Mouse (Mus musculus) central nervous system, embryonic 11.5 days (tissue): ENCODE data around the gene Stub1. TPM values are rescaled to one million over a fixed set of nuclear protein-coding genes. Genes with fewer than 3 reads are reported as not detected.

Source experiments
- polyA plus RNA-seq: library from polyadenylated mRNA; depleted of rRNA; stranded (reverse); fragments of >200 nt; gene quantifications from 2 replicates; pipeline ENCODE4 v1.2.3, GENCODE M21; 2012; rRNA removed

Stub1 gene
- polyA plus RNA-seq = 262 and 275 TPM in 2 replicates

DNA sequence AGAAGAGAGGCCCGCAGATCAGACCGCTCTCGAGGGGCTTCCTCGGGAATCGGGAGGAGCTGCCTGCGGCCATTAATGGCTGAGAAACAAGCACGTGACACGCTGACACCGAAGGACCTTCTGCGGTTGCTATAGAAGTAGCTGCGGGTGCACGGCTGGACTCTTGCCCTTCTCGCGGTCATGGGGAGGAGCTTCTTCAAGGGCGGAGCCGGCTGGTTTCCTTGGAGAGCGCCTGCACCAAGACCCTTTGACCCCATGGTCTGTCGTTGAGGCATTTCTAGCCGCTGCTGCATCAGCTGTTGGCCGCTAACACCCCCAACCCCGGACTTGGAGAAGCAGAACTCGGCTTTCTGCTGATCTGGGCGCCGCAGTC lies at the start of gene Stub1:
Gene Stub1, minus strand, starts transcription at position 114 of the 373 bp plus-strand sequence.

DNA sequence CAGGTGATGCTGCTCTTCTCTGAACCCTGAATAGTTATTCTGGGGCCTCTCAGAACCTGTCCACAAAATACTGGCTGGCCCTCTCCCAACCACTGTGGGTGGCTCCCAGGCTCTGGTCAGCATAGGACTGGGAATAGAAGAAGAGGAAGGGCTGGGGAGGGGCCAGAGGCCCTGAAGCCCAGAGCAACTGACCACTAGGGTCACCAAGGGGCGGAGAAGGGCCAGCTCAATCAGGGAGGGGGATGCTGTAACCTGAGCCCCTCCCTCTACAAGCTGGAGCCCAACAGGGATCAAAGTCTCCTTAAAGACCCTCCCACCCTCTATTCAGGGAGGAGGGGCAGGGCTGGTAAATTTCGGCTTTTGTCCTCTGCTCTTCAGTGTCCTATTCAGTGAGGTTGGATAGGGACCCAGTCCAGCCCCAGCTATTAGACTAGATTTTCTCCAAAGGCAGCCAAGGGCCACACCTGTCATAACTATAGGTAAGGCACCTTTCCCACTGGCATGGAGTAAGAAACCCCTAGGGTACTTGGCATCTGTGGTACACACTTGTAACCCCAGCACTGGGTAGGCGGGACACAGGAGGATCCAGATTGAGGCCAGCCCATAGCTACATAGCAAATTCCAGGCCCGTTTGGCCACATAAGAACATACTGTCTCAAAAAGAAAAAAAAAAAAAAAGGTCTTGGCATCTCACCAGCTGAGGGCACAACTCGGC lies 47.1 kb upstream of the Stub1 start, which contains the start of gene Wfikkn1:
Gene Wfikkn1, minus strand, starts transcription at position 663 of the 715 bp plus-strand sequence.

DNA sequence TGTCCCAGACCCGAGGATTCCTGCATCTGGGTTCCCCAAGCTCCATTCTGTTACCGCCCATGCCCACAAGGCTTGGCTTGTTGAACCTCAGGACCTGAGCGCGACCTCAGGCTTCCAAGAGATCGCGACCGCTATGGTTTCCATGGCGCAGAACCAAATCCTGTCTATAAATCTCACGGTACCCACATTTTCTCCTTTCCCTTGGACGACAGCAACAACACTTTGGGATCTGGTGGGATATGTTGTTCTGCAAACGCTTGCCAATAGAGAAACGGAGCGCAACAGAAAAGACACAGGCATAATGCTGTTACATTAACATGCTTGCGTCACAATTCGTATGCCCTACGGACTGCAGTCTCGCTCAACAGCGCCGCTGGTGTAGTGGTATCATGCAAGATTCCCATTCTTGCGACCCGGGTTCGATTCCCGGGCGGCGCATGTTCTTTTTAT lies 41.5 kb upstream of the Stub1 start, which contains the start of gene Mettl26:
Gene Mettl26, plus strand, starts transcription at position 354 of the 450 bp plus-strand sequence.

DNA sequence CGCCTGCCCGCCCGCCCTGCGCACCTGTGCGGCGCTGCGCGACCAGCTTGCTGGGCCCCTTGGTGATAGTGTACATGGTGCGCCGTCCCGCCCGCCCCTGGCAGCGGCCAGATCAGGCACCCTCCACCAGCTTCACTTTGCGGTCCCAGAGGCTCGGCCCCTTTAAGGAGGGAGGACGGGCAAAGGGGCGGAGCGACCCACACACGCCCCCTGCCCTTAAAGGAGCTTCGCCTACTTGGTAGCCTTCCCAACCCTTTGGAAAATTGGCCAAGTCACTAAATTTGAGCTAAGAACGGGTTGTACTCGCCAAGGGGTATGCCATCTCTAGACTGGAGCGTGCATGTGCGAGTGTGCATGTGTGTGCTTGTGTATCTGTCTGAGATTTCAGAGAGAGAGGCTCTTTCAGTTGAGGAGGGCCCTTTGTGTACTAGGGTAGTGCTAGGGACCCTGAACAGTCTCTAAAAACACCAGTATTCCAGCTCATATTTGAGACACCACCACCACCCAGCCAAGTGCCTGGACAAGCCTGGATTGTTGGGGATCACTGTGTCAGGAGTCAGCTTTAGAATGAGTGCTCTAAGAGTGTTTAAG lies 35.5 kb upstream of the Stub1 start, which contains the start of gene Mcrip2:
Gene Mcrip2, minus strand, starts transcription at position 164 of the 591 bp plus-strand sequence.

DNA sequence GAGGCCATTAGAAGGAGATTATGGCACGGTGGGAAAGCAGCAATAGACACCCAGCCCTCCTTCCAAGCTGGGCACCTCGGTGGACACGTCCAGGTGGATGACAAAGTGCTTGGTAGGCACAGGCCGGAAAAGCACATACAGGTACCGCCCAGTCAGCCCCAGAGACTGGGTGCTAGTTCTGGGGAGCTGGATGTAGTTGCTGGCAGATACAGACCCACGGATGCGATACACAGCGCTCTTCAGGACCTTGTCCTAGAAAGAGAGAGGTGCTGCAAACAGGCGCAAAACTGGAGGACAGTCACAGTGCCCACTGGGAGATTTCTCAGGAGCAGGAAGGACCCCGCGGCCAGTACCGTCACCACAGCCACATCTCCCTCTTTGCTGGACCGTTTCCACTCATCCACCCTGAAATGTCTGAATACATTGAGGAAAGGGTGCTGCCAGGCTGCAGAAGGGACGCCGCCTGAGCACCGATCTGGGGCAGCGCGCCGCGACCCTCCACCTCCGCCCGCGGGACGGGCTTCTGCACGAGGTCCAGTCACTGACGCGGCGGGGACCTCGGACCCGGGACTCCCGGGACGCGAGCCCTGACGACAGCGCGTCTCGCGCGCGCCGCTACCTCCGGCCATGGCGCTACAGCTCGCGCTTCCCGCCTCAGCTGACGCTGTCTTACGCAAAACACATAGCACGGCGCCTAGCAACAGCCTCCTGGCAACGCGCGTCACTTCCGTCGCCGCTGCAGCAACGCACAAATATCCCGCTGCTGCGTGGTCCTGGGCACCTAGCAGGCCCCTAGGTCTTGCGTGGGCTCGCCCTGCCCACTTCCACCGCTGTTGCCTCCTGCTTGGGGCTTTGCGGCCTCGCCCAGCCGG lies 27.9 kb upstream of the Stub1 start, which contains the start of gene Wdr90:
Gene Wdr90, minus strand, starts transcription at position 670 of the 872 bp plus-strand sequence.

DNA sequence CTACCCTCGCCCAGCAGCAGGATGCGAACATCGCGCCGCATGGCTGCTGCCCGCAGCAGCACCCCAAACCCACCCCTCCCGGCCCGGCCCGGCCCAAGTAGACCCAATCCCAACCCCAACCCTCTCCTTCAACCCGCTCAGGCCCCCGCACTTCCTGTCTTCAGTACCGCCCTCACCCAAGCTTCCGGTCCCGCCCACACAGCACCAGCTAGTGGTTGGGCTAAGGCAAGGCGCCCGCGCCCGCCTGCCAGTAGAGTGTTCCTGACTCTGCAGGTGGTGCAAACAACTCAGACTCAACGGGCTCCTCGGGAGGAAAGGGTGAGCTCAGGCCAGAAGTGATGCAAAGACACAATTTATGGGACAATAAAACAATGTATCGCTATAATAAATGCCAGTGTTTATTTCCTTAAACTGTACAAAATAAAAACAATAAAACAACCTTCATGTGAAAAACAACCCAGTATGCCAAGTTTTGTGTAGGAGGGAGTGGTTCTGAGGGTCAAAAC lies 11.2 kb upstream of the Stub1 start, which contains the start of gene Rhot2:
Gene Rhot2, minus strand, starts transcription at position 456 of the 506 bp plus-strand sequence.

DNA sequence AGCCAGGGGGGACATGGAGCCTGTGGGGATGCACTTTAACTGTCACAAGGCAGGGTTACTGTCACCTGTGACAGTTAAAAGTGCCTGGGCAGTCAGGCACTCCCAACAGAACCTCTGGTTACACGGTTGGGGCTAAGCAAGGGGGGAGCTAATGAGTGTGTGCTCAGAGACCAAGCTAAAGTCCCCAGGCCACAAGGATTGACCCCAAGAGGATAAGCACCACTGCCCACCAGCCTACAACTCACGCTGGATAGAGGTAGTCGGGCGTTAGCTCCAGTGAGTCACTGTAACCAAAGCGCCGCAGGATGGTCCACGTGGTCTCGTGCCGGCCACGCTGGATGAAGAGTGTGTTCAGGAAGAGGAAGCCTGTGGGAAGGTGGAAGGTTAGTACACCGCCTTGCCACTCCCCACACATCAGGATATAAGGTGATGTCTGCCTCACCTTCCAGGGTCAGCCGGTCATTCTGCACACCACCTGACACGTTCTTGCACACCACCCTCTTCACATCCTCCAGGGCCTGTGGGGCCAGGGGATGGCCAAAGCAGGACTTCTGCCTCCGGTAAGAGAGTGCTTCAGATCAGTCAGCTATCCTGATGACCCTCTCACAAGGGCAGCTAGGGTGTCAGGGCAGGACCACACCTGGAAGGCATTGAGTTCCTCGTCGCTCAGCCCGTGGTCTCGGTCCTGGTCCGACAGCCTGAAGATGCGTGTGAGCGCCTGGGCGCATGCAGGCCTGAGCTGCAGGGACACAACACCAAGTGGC lies 8.1 kb upstream of the Stub1 start, which contains the start of gene Gm20683:
Gene Gm20683, minus strand, starts transcription at position 647 of the 764 bp plus-strand sequence.

DNA sequence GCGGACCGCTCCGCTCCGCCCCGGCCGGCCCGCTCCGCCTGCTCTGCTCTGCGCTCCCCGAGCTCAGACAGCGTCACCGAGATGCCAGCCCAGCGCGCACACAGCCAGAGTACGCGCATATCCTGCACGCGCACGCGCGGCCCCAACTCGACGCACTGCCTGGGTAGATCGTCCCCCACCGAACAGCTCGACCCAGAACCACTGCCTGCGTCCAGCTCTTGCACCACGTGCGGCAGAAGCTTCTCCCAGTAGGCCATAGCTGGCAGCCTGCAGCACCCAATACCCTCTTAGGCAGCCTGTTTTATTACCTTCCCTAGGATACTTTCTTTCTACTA lies 3.8 kb upstream of the Stub1 start, which contains the start of gene Rhbdl1:
Gene Rhbdl1, minus strand, starts transcription at position 220 of the 335 bp plus-strand sequence.

DNA sequence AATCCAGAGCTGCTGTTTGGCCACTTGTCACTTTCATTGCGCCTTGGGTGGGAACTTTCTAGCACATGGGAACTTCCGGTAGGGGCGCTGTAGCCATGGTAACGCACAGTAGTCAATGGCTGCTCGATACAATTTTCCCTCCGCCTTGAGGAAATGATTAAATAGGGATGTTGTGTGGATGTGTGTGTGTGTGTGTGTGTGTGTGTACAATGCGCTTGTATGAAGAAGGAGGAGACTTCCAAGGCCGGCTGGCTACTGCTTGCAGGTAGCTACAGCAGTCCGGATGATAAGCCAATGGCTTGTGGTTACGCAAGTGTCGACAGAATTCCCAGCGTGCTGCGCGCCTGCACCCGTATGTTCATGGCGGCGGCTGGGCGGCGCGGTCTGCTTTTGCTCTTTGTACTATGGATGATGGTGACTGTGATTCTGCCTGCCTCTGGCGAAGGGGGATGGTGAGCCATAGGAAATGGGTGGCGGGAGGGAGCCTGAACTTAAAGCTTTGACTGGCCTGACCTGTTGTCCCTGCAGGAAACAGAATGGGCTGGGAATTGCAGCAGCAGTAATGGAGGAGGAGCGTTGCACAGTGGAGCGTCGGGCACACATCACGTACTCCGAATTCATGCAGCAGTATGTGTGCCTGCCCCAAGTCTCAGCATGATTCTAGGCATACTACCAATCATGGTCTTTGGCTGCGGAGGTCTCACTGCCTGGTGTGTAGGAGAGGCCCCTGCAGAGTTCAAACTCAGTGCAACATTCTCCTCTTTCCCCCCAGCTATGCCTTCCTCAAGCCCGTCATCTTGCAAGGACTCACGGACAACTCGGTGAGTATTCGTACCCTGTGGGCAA lies 4.3 kb downstream of the Stub1 start, which contains the start of gene Jmjd8:
Gene Jmjd8, plus strand, starts transcription at position 156 of the 846 bp plus-strand sequence.

DNA sequence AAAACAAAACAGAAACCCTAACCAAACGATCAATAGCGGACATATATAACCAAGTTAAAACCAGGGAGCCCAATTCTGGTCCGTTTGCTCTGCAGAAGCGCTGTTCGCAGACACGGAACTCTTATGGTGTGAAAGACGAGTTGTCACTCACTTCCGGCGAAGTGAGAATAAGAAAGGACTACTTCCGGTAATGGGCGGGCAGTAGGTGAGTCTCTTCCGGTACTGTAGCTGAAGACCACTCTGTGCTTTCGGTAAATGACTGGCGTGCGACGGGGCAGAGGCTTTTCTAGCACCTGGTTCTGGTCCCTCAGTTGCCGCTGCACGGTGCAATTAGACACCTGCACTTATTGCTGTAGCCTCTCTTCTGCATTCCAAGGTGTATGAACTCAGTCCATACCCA lies 9.8 kb downstream of the Stub1 start, which contains the start of gene Wdr24:
Gene Wdr24, plus strand, starts transcription at position 176 of the 400 bp plus-strand sequence.

DNA sequence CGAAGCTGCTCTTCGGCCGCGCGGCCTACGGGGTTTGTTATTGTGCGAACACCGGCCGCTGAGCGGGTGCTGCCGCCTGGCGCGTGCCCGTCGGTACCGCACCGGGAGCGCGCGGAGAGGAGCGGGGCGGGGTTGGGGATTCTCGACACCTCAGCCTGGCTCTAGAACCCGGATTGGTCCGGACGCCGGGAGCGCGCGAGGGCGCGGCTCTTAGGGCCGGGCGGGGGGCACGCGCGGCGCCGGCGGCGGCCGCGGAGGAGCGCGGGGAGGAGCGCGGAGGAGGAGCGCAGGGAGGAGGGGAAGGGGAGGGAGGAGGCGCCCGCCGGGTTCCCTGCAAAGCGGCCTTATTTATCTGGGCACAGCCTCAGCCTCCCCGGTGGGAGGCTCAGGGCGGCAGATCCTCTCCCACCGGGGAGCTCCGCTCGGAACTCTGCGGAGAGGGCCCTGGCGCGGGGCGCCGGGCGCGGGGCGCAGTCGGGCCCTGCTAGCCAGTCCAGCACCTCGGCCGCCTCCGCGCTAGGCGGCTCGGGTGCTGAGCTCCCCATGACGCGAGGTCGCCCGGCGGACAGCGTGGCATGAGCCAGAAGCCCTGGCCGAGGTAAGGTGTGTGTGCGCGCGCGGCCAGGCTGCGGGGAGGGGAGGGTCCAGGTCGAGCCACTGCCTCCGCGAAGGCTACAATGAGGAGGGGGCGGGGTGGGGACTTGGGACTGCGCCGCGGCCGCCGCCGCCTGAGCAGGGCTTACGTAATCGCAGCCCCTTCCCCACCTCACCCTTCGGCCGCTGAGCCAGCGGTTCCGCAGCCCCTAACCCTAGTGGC lies 24.2 kb downstream of the Stub1 start, which contains the start of gene Fbxl16:
Gene Fbxl16, plus strand, starts transcription at position 297 of the 817 bp plus-strand sequence.

DNA sequence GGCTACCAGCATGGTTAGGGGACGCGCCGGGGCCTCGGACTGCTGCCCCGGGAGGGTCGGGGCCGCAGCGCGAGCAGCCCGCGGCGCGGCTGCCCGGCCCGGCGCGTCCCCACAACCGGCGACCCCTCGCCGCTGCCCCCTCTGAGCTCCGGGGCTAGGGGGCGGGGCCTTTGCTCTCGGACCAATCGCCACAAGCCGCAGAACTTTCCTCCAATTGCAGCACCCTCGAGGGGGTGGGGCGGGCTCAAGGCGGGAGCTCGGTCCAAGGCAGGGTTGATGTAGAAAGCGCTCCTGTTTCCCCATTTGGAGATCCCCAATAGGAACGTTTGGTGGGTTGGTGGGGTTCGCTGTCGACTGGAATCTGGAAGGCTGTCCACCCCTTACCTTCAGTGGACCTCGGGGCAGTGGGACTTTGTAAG lies 36.2 kb downstream of the Stub1 start, which contains the start of gene Metrn:
Gene Metrn, minus strand, starts transcription at position 186 of the 419 bp plus-strand sequence.

DNA sequence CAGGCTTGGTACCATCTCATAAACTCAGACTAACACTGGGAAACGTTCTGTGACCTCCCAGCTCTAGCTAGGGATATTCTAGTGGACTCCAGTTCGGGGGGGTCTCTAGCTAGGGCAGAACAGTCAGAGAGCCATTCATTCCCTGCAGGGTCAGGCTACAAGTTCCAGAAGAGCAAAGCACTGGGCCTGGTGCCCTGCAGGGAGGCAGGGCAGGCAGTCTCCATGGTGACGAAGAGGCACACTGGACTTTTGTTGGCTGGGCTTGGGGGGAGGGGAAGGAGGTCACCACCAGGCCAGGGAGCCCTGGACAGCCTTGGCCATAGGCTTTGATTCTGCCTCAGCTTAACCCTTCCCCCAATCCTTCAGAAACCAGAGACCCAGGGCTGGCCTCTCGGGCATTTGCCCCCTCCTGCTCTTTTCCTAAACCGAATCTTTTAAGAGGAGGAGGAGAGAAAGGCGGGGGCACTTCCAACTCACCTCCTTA lies 37.6 kb downstream of the Stub1 start, which contains the start of gene AC134908.4:
Gene AC134908.4, minus strand, starts transcription at position 51 of the 484 bp plus-strand sequence.

DNA sequence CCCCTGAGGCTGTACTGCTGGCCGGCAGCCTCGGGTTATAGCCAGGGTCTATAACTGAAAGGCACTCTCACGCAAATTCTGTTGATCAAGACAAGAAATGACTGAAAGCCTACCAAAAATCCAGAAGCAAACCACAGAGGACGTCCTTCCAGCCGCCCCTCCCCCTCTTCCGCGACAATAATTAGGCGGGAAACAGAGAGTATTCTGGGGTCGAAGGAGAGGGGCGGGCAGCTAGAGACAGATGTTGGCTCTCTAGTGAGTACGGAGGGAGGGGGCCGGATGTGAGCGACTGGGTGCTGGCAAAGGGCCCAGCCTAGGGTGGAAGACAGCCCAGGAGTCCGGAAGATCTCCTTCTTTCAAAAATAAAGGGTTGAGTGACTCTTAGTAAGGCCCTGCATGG lies 40.6 kb downstream of the Stub1 start, which contains the start of gene Fam173a:
Gene Fam173a, minus strand, starts transcription at position 287 of the 400 bp plus-strand sequence.

DNA sequence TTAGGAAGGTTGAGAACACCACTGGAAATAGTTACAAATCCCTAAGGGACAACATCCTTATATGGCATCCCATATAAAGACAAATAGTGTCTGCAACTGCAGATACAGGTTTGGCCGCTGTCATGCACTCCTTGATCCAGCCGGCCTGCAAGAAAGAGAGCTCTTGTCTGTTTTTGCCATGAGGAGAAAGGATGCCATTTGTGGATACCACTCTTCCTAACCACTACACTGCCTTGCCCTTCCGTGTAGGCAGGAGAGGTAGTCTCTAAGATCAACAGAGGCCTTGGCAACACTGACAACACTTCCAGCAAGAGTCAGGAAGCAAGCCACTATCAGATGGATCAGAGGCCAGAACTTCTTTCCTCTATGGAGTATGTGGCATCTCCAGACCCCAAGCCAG lies 46.9 kb downstream of the Stub1 start, which contains the start of gene Ccdc78:
Gene Ccdc78, plus strand, starts transcription at position 301 of the 400 bp plus-strand sequence.

DNA sequence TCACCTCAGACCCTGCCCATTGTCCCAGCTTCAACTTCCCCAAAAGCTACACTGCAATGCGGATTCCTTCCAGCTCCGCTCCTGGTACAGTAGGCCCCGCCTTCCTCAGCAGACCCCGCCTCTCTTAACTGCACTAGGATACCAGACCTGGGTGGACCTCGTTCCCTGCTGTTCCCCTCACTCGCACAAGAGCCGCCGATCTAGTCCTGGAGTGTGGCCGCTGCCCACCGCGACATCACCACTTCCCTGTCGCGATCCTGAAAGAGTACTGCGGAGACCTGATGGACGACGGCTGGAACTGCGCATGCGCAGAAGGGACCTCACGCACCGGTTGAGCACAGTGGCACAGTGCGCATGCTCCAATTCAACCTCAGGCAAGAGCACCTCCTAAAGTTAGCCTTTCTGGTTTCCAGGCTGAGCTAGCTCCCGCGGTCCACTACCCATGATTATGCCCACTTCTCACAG lies 47.9 kb downstream of the Stub1 start, which contains the start of gene Haghl:
Gene Haghl, minus strand, starts transcription at position 393 of the 465 bp plus-strand sequence.

